Mouse (Mus musculus): ENCODE data around the gene Rcor1.

Rcor1 gene

DNA sequence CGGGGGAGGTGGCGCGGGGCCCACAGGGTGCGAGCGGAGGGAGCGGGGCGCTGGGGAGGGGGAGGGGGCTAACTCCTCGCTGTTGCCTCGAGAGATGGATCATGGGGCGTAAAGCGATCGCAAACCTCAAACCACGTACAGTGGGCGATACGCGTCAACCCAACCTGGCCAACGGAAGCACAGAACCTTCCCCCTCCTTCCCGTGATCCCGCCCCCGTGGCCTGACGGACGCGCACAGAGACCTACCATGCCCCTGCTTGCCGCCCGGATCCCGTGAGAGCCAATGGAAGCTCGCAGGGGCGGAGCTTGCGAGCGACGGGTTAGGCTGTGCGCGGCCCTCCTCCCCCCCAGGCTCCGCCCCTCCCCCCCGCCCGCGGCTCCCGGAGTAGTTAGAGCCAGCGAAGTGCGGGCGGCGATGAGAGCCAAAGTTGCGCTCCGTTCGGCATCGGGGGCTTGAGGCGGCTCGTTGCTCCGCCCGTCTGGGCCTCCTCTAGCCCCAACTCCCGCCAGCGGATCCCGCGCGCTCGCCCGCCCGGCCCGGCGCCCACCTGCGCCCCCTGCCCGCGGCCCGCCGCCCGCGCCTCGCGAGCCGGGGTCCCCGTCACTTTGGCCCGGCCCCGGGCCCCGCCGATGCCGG lies at the start of gene Rcor1:
Rcor1 (plus strand) TSS at position 376 of the 637 bp plus-strand sequence.
- peak; percentile 99 for DNase-seq (ENCODE audit: low spot score in 2 of 2)

GRCm38 (mm10) chr12:110989409-110989808 lies 49.7 kb upstream of the Rcor1 start:
- DNase-seq (ENCODE audit: low spot score in 2 of 2), result no peak

DNA sequence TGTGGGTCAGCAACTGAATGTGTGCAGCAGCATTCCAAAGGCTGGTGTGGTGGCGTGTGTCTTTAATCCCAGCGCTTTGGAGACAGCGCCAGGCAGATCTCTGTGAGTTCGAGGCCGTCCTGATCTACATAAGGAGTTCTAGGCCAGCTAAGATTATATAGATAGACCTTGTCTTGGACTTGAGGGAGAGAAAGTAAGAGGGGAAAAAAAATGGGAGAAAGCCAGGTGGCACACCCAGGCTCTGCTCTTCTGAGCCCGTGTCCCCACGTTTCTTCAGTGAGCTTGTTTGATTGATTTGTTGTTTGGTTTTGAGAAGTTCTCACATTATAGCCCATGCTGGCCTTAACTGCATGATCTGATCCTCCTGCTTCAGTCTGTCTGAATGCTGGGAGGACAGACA lies 48.7 kb upstream of the Rcor1 start:
- DNase-seq (ENCODE audit: low spot score in 2 of 2), result no peak

DNA sequence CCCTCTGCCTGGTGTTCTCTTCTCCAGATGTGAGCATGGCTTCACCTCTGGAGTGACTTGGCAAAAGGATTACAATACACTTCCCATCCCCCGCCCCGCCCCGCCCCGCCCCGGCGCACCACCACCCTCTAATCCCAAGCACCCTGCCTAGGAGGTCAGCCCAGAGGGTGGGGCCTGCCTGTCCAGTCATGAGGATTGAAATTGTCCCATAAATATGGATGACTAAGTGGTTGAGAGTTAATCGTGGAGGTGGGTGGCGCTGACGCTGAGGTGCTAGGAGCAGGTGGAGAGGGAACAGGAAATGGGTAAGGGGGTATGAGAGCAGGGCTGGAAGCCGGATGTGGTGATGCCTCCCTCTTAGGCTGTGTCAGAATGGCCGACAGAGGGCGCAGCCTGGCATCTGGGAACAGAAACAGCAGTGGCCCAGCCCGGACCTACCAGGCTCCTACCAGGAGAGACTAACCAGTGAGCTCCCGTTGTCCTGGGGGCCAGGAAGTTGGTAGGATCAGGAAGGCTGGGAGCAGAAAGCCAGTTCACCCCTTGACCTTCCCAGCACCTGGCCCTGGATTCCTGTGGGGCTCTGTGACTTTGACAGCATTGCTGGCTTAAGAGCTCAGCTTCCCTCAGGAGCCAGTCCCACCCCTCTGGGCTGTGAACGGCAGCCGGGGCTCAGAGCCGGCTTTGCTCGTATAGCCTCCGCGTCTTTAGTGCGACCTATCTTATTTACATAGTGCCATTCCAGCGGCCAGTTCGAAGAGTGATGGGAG lies 47.6 kb upstream of the Rcor1 start:
- peak; percentile 89 to 96 for DNase-seq (ENCODE audit: low spot score in 2 of 2)

DNA sequence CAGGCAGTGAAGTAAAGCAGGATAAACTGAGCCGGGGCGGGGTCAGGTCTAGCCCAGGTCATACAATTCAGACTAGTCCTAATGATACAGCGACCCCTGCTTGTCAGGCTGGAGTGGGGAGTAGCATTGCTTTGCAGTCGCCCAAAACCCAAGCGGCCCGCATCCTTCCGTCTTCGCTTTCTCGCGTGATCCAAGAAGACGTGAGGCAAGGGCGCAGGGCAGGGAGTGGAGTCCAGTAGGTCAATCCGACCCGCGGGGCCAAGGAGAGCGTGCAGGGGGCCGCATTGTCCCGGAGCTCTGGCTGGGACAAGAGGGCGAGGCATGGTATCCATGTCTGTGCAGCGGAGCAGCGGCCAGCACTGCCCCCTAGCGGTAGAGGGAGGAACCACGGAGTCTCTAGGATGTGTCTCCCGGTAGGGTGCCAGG lies 47.0 kb upstream of the Rcor1 start:
- peak; percentile 96 to 99 for DNase-seq (ENCODE audit: low spot score in 2 of 2)

- DNase-seq (ENCODE audit: low spot score in 2 of 2), result no peak
These were observed 46.4 kb upstream of the Rcor1 start for GRCm38 (mm10) chr12:110992771-110993170.

DNA sequence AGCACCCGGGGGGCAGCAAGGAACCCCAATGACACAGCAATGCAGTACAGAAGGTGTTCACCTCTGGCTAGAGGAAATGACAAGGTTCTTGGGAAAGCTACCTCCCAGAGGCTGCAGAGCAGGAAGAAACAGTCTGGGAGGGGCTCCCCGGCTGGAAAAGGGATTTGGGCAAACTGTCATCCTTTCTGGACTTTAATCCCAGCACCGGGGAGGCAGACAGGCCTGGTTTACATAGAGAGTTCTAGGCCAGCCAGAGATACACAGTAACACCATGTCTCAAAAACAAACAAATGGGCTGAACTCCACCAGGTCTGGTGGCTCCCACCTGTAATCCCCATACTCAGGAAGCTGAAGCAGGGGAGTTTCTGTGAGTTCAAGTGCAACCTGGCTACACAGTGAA lies 45.9 kb upstream of the Rcor1 start:
- DNase-seq (ENCODE audit: low spot score in 2 of 2), result no peak

DNA sequence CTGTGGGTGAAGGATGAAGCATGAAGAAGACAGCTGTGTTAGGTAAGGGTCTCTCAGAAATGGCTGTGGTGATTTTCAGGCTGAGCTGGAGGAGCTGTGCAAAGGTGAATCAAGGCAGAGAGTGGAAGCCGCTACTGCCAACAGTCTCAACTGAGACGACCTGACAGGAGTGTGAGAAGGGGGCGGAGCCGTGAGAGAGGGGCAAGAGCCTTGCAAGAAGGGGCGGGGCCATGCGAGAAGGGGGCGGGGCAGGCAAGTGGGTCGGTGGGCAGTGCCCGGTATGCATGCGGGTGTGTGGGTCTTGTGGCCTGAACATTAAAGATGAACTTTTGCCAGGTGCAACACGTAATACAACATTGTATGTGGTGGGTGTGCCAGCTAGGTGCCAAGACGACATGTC lies 44.5 kb upstream of the Rcor1 start:
- no peak for DNase-seq (ENCODE audit: low spot score in 2 of 2)

GRCm38 (mm10) chr12:110998092-110998491 lies 41.1 kb upstream of the Rcor1 start:
- no peak for DNase-seq (ENCODE audit: low spot score in 2 of 2)

- DNase-seq (ENCODE audit: low spot score in 2 of 2), result no peak
These were observed 39.3 kb upstream of the Rcor1 start for GRCm38 (mm10) chr12:110999820-111000219.

GRCm38 (mm10) chr12:111000956-111001355 lies 38.2 kb upstream of the Rcor1 start:
- no peak for DNase-seq (ENCODE audit: low spot score in 2 of 2)

- DNase-seq (ENCODE audit: low spot score in 2 of 2), result no peak
These were observed 35.0 kb upstream of the Rcor1 start for GRCm38 (mm10) chr12:111004142-111004541.

DNA sequence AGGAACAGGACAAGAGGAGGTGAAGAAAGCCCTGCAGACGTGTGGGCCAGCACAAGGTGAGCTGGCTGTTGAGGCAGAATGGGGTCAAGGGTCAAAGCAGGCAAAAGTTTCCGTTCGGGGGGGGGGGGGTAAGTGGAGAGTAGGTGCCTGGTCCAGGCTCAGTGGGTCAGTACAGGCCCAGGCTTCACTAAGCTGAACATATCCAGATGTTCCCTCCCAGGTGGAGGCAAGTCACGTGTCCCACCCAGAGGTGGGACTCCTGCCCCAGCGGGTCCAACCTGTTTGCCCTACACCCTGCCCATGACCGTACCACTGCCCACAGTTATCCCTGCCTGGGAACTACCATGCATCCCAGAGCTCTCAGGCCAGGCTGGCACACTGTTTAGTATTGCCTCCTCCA lies 33.3 kb upstream of the Rcor1 start:
- no peak for DNase-seq (ENCODE audit: low spot score in 2 of 2)

GRCm38 (mm10) chr12:111006339-111006738 lies 32.8 kb upstream of the Rcor1 start:
- no peak for DNase-seq (ENCODE audit: low spot score in 2 of 2)

GRCm38 (mm10) chr12:111007134-111008103 lies 31.7 kb upstream of the Rcor1 start:
- no peak for DNase-seq (ENCODE audit: low spot score in 2 of 2)

GRCm38 (mm10) chr12:111008500-111009490 lies 30.4 kb upstream of the Rcor1 start:
- no peak for DNase-seq (ENCODE audit: low spot score in 2 of 2)

DNA sequence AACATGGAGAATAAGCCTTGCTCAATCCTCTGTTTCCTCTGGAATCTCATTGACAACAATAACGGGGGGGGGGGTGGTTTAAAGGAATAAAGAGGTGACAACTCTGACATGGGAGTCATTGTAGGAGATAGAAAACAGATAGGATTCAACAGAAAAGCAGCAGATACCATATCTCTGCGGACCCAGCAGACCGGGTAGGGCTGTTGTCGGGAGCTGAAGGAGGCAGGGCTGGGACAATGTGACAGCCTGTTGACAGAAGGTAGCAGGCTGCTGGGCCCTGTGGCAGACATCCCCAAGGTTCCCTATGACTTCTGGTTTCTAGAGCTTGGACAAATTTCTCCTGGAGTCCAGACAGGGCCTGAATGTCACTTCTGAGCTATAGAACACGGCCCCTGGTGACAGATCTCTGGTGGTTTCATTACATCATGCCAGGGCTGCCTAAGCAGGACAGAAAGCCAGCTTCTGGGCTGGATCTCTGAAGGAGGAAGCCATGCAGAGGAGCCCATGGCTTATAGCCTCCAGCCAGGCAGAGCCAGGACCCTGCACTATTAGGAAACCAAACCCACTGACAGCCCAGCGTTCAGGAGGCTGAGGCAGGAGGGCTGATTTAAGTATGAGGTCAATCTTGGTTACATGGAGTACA lies 29.4 kb upstream of the Rcor1 start:
- no peak for DNase-seq (ENCODE audit: low spot score in 2 of 2)

DNA sequence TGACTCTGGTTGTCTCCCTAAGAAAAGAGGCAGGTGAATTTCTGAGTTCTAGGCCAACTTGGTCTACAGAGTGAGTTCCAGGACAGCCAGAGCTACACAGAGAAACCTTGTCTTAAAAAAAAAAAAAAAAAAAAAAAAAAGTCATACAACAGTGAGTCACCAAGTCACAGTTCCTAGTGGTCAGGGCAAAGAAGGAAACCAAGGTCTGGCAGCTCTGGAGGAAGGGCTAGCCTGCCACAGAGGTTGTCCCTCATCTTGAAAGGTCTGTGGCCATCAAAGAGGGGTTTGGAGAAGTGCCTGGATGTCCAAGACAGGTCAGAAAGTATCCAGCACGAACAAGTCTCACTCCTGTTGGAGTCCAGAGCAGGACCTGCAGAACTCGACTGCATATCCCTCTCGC lies 22.3 kb upstream of the Rcor1 start:
- DNase-seq (ENCODE audit: low spot score in 2 of 2), result no peak

GRCm38 (mm10) chr12:111018068-111018467 lies 21.1 kb upstream of the Rcor1 start:
- no peak for DNase-seq (ENCODE audit: low spot score in 2 of 2)

- no peak for DNase-seq (ENCODE audit: low spot score in 2 of 2)
These were observed 20.1 kb upstream of the Rcor1 start for GRCm38 (mm10) chr12:111019086-111019485.

Measured in spleen, postnatal 4 days (tissue).